Mouse (Mus musculus): ENCODE measurements around the gene Rsph9. TPM values are rescaled to one million over a fixed set of nuclear protein-coding genes. Genes with fewer than 3 reads are reported as not detected.

Rsph9 gene
- total RNA-seq, 2 experiments from 2014 or later = 3.8 TPM; not detected in 1

GRCm38 (mm10) chr17:46110402-46111289 is 33.4 kb downstream of the Rsph9 start, which contains the start of gene Mrps18a:
Gene Mrps18a, plus strand, starts transcription at chr17:46110986.
- peak; percentile 100 for ATAC-seq (replicated peaks; ENCODE audit: low FRiP score, poor library complexity, severe bottlenecking)

GRCm38 (mm10) chr17:46108286-46108685 is 35.7 kb downstream of the Rsph9 start:
- ATAC-seq (replicated peaks; ENCODE audit: low FRiP score, poor library complexity, severe bottlenecking) = no peak

- no peak for ATAC-seq (replicated peaks; ENCODE audit: low FRiP score, poor library complexity, severe bottlenecking)
Measured at GRCm38 (mm10) chr17:46104487-46104886, 39.5 kb downstream of the Rsph9 start.

- ATAC-seq (replicated peaks; ENCODE audit: low FRiP score, poor library complexity, severe bottlenecking) = no peak
Measured at GRCm38 (mm10) chr17:46102608-46103159, 41.3 kb downstream of the Rsph9 start.

GRCm38 (mm10) chr17:46101906-46102305 is 42.1 kb downstream of the Rsph9 start:
- no peak for ATAC-seq (replicated peaks; ENCODE audit: low FRiP score, poor library complexity, severe bottlenecking)

- no peak for ATAC-seq (replicated peaks; ENCODE audit: low FRiP score, poor library complexity, severe bottlenecking)
Measured at GRCm38 (mm10) chr17:46098525-46098924, 45.5 kb downstream of the Rsph9 start.

- ATAC-seq (replicated peaks; ENCODE audit: low FRiP score, poor library complexity, severe bottlenecking) = no peak
Measured at GRCm38 (mm10) chr17:46091899-46092298, 52.1 kb downstream of the Rsph9 start.

- no peak for ATAC-seq (replicated peaks; ENCODE audit: low FRiP score, poor library complexity, severe bottlenecking)
Measured at GRCm38 (mm10) chr17:46091351-46091750, 52.7 kb downstream of the Rsph9 start.

- no peak for ATAC-seq (replicated peaks; ENCODE audit: low FRiP score, poor library complexity, severe bottlenecking)
Measured at GRCm38 (mm10) chr17:46086341-46086870, 57.6 kb downstream of the Rsph9 start.

- ATAC-seq (replicated peaks; ENCODE audit: low FRiP score, poor library complexity, severe bottlenecking) = no peak
Measured at GRCm38 (mm10) chr17:46084091-46084501, 59.9 kb downstream of the Rsph9 start.

GRCm38 (mm10) chr17:46083381-46083780 is 60.6 kb downstream of the Rsph9 start:
- ATAC-seq (replicated peaks; ENCODE audit: low FRiP score, poor library complexity, severe bottlenecking) = no peak

GRCm38 (mm10) chr17:46081657-46082056 is 62.4 kb downstream of the Rsph9 start:
- no peak for ATAC-seq (replicated peaks; ENCODE audit: low FRiP score, poor library complexity, severe bottlenecking)

- ATAC-seq (replicated peaks; ENCODE audit: low FRiP score, poor library complexity, severe bottlenecking) = no peak
Measured at GRCm38 (mm10) chr17:46081042-46081441, 63.0 kb downstream of the Rsph9 start.

GRCm38 (mm10) chr17:46080388-46080787 is 63.6 kb downstream of the Rsph9 start:
- no peak for ATAC-seq (replicated peaks; ENCODE audit: low FRiP score, poor library complexity, severe bottlenecking)

- ATAC-seq (replicated peaks; ENCODE audit: low FRiP score, poor library complexity, severe bottlenecking) = no peak
Measured at GRCm38 (mm10) chr17:46079037-46079436, 65.0 kb downstream of the Rsph9 start.

GRCm38 (mm10) chr17:46077921-46078534 is 66.0 kb downstream of the Rsph9 start:
- ATAC-seq (replicated peaks; ENCODE audit: low FRiP score, poor library complexity, severe bottlenecking) = no peak

- no peak for ATAC-seq (replicated peaks; ENCODE audit: low FRiP score, poor library complexity, severe bottlenecking)
Measured at GRCm38 (mm10) chr17:46076260-46076551, 67.8 kb downstream of the Rsph9 start.

- no peak for ATAC-seq (replicated peaks; ENCODE audit: low FRiP score, poor library complexity, severe bottlenecking)
Measured at GRCm38 (mm10) chr17:46075551-46076259, 68.3 kb downstream of the Rsph9 start.

- ATAC-seq (replicated peaks; ENCODE audit: low FRiP score, poor library complexity, severe bottlenecking) = no peak
Measured at GRCm38 (mm10) chr17:46075116-46075485, 68.9 kb downstream of the Rsph9 start.
